Mouse (Mus musculus): ENCODE data around the gene Ica1. TPM values are rescaled to one million over a fixed set of nuclear protein-coding genes. Genes with fewer than 3 reads are reported as not detected.

Ica1 gene
- polyA plus RNA-seq, 1 experiment from 2014 or later = 43.9 TPM

- WGBS = 90% methylated on average over 7 of the region's 7 CpGs
- no peak overlapping the region for H3K4me2 ChIP-seq (replicated peaks)
- H3K9ac ChIP-seq (replicated peaks) = no peak overlapping the region
- no peak overlapping the region for H3K27ac ChIP-seq (replicated peaks)
- H3K4me3 ChIP-seq = no peak overlapping the region
- no peak for ATAC-seq (replicated peaks)
- H3K27me3 ChIP-seq = no peaks in the 10 kb centered on the region
- H3K4me1 ChIP-seq = no peaks in the 10 kb centered on the region
- no peaks in the 10 kb centered on the region for H3K36me3 ChIP-seq
- no peaks in the 10 kb centered on the region for H3K9me3 ChIP-seq
These were observed 149.5 kb downstream of the Ica1 start for GRCm38 (mm10) chr6:8628715-8629267.

DNA sequence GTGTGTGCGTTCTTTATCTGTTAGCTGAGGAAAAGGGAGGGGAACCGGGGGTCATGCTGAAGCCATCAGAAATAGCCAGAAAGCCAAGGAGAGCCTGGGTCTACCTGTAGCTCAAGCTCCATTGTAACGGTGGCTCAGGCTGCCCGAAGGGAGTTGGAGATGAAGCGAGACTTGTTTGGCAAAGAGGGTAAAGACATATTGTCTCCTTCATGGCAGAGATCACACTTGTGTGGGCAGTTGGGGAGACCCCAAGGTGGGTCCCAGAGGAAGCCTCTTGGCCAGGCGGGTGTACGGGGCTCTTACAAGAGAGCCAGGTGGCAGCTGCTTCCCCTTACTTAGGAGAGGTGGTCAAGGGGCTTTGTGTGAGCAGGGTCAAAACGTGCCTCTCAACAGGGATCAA, 150.1 kb downstream of the Ica1 start:
- no peaks in the 10 kb centered on the region for H3K4me1 ChIP-seq
- H3K36me3 ChIP-seq = no peaks in the 10 kb centered on the region
- H3K4me2 ChIP-seq (replicated peaks) = no peak overlapping the region
- H3K9ac ChIP-seq (replicated peaks) = no peak overlapping the region
- no peaks in the 10 kb centered on the region for H3K9me3 ChIP-seq
- no peak overlapping the region for H3K27ac ChIP-seq (replicated peaks)
- 94% methylated on average over 8 of the region's 8 CpGs for WGBS
- no peak overlapping the region for H3K4me3 ChIP-seq
- no peak for ATAC-seq (replicated peaks)
- no peaks in the 10 kb centered on the region for H3K27me3 ChIP-seq

DNA sequence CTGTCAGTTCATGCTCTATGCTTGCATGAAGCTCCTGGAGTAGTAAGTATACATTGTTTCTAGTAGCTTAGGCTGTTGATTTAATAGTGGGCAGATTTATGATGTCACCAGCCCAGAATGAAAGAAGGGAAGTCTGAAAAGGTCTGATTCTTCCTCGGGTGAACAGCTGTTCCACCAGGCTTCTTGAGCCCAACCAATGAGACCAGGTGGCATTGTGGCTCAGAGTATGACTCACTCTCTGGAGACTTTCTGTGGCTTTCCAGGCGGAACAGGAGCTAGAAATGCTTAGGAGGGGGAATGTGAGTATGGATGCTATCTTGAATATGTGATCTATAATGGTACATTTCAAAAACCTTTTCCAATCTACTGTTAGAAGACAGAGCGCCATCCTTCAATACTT, 155.2 kb downstream of the Ica1 start:
- no peak overlapping the region for H3K9ac ChIP-seq (replicated peaks)
- no peak overlapping the region for H3K27ac ChIP-seq (replicated peaks)
- WGBS = 78% methylated on average over 3 of the region's 3 CpGs
- no peaks in the 10 kb centered on the region for H3K4me1 ChIP-seq
- H3K36me3 ChIP-seq = no peaks in the 10 kb centered on the region
- ATAC-seq (replicated peaks) = no peak
- H3K4me3 ChIP-seq = no peak overlapping the region
- no peak overlapping the region for H3K4me2 ChIP-seq (replicated peaks)
- no peaks in the 10 kb centered on the region for H3K27me3 ChIP-seq
- no peaks in the 10 kb centered on the region for H3K9me3 ChIP-seq

GRCm38 (mm10) chr6:8619582-8620350, 158.5 kb downstream of the Ica1 start:
- Histone ChIP-seq H3K27ac (replicated peaks) (no peak overlapping the region), H3K36me3 (no peaks in the 10 kb centered on the region), H3K4me1 (no peaks in the 10 kb centered on the region), H3K27me3 (no peaks in the 10 kb centered on the region), H3K9me3 (no peaks in the 10 kb centered on the region), H3K4me2 (replicated peaks) (no peak overlapping the region), H3K4me3 (no peak overlapping the region), H3K9ac (replicated peaks) (no peak overlapping the region)
- WGBS = 80% methylated on average over 4 of the region's 4 CpGs
- no peak for ATAC-seq (replicated peaks)

DNA sequence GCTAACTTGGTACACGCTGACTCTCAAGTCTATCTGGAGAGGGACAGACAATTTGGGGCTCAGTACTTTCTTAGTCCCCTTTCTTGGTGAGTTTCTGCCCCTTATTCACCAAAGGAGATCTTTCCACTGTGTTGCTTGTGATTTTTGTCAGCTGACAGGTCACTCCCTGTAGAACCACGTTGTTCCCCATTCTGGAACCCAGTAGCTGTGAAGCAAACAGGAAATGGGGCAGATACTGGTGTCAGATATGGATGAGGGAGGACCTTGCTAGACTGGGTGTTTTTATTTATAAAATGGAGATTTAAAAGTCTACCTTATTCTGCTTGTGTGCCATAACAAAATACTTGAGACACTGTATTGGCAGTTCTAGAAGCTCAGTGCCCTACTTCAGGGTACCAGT, 160.9 kb downstream of the Ica1 start:
- WGBS = 82% methylated on average over 2 of the region's 2 CpGs

DNA sequence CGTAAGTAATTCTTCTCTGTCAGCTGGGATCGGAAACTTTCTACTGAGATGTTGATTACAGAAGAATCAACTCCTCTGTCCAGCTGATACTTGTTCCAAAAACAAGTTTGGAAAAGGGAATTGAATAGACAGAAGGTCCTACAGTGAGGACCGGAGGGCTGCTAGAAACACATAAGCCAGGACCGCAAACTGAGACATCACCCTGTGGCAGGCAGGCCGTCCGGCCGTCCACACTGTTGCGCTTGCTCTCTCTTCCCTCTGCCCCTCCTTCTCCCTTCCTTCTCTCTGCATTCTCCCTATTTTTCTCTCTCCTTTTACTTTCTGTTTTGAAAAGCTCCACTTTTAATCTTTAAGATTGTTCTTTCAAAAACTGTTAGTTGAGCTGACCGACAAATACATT, 186.6 kb downstream of the Ica1 start:
- Histone ChIP-seq H3K27me3 (no peaks in the 10 kb centered on the region), H3K9me3 (no peaks in the 10 kb centered on the region), H3K4me1 (no peaks in the 10 kb centered on the region), H3K4me2 (replicated peaks) (no peak overlapping the region), H3K27ac (replicated peaks) (no peak overlapping the region), H3K36me3 (0 out of 2 replicates have a peak, but pooled peaks cover 3% of the 10 kb centered on the region), H3K9ac (replicated peaks) (no peak overlapping the region), H3K4me3 (no peak overlapping the region)
- no peak for ATAC-seq (replicated peaks)
- 92% methylated on average over 9 of the region's 9 CpGs for WGBS

More for the DNA sequence above, 160.9 kb downstream of the Ica1 start:
- Histone ChIP-seq H3K36me3 (no peaks in the 10 kb centered on the region), H3K4me2 (replicated peaks) (no peak overlapping the region), H3K4me3 (no peak overlapping the region), H3K27me3 (no peaks in the 10 kb centered on the region), H3K4me1 (no peaks in the 10 kb centered on the region), H3K9ac (replicated peaks) (no peak overlapping the region), H3K27ac (replicated peaks) (no peak overlapping the region), H3K9me3 (no peaks in the 10 kb centered on the region)
- ATAC-seq (replicated peaks) = no peak

DNA sequence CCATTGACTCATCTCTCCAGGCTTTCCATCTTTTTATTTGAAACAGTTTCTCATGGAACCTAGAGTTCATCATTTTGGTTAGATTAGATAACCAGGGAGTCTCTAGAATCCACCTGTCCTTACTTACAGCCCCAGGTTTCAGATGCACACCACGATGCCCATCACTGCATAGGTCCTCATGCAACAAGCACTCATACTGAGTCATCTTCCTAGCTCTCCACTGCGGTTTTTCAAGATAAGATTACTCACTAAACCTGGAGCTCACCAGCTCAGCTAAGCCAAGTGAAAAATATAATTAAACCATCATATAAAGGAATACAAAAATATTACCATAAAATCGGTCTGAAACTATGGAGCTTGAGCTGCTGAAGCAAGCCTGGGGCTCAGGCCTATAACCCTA, 194.4 kb downstream of the Ica1 start:
- no peak overlapping the region for H3K4me2 ChIP-seq (replicated peaks)
- no peaks in the 10 kb centered on the region for H3K27me3 ChIP-seq
- H3K9ac ChIP-seq (replicated peaks) = no peak overlapping the region
- peaks cover 4% of the 10 kb centered on the region; the same call in 1 of the 2 replicates for H3K36me3 ChIP-seq
- no peaks in the 10 kb centered on the region for H3K9me3 ChIP-seq
- no peak for ATAC-seq (replicated peaks)
- no peaks in the 10 kb centered on the region for H3K4me1 ChIP-seq
- no peak overlapping the region for H3K27ac ChIP-seq (replicated peaks)
- WGBS = 90% methylated on average over 3 of the region's 3 CpGs
- H3K4me3 ChIP-seq = no peak overlapping the region

DNA sequence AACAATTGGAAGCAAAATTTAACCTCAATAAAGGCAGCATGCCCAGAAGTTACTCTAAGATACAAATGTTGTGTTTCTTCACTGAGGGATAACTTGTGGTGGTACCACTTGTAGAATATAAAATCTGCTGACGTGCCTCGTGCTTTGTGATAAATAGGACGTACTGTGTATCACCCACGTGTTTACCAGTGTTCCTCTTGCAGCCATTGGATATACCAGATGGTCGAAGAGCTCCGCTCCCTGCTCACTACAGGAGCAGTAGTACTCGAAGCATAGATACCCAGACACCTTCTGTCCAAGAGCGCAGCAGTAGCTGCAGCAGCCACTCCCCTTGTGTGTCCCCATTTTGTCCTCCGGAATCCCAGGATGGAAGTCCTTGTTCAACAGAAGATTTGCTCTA, 195.9 kb downstream of the Ica1 start:
- Histone ChIP-seq H3K9ac (replicated peaks) (no peak overlapping the region), H3K4me1 (no peaks in the 10 kb centered on the region), H3K27me3 (no peaks in the 10 kb centered on the region), H3K9me3 (no peaks in the 10 kb centered on the region), H3K4me2 (replicated peaks) (no peak overlapping the region), H3K36me3 (peaks cover 4% of the 10 kb centered on the region; the same call in 1 of the 2 replicates), H3K27ac (replicated peaks) (no peak overlapping the region), H3K4me3 (no peak overlapping the region)
- WGBS = 92% methylated on average over 9 of the region's 9 CpGs
- no peak for ATAC-seq (replicated peaks)

Other genes with a start within 250 kb of the Ica1 start
- gene Nxph1, start 169.9 kb upstream of the Ica1 start, polyA plus RNA-seq (2015; fragmentation: Nextera tagmentation; extraction: Ambion mirVana) = 40.1 and 42.9 TPM in 2 replicates